Mouse (Mus musculus): ENCODE data around the gene Ptgis. TPM values are rescaled to one million over a fixed set of nuclear protein-coding genes. Genes with fewer than 3 reads are reported as not detected.

Ptgis gene
- polyA plus RNA-seq, 1 experiment from 2014 or later, result 8.1 TPM

GRCm38 (mm10) chr2:167173051-167173875 lies 67.1 kb downstream of the Ptgis start:
- Histone ChIP-seq H3K9me3 (ENCODE audit: control insufficient read depth, low read length) (no peaks in the 10 kb centered on the region), H3K27me3 (ENCODE audit: control insufficient read depth, insufficient read depth, low read length) (no peaks in the 10 kb centered on the region), H3K36me3 (ENCODE audit: control insufficient read depth, insufficient read depth, low read length) (no peaks in the 10 kb centered on the region), H3K4me2 (ENCODE audit: low read depth, low read length, severe bottlenecking) (no peak overlapping the region), H3K27ac (ENCODE audit: low read depth, low read length) (no peak overlapping the region), H3K4me1 (replicated peaks; ENCODE audit: control insufficient read depth, insufficient read depth, low read length) (no peaks in the 10 kb centered on the region), H3K9ac (ENCODE audit: low read length) (no peak overlapping the region), H3K4me3 (ENCODE audit: low read depth, low read length) (no peak overlapping the region)
- ATAC-seq (replicated peaks; ENCODE audit: low FRiP score) (no peak), DNase-seq (ENCODE audit: low spot score) (no peak)
- 75% methylated on average over 5 of the region's 5 CpGs for WGBS

- H3K36me3 ChIP-seq (ENCODE audit: control insufficient read depth, insufficient read depth, low read length), result no peaks in the 10 kb centered on the region
- no peak overlapping the region for H3K4me3 ChIP-seq (ENCODE audit: low read depth, low read length)
- H3K4me1 ChIP-seq (replicated peaks; ENCODE audit: control insufficient read depth, insufficient read depth, low read length), result no peaks in the 10 kb centered on the region
- H3K9me3 ChIP-seq (ENCODE audit: control insufficient read depth, low read length), result no peaks in the 10 kb centered on the region
- DNase-seq (ENCODE audit: low spot score) (no peak), ATAC-seq (replicated peaks; ENCODE audit: low FRiP score) (no peak)
- no peak overlapping the region for H3K9ac ChIP-seq (ENCODE audit: low read length)
- H3K27ac ChIP-seq (ENCODE audit: low read depth, low read length), result no peak overlapping the region
- no peaks in the 10 kb centered on the region for H3K27me3 ChIP-seq (ENCODE audit: control insufficient read depth, insufficient read depth, low read length)
- H3K4me2 ChIP-seq (ENCODE audit: low read depth, low read length, severe bottlenecking), result no peak overlapping the region
- 78% methylated on average over 11 of the region's 11 CpGs for WGBS
These were observed 72.7 kb downstream of the Ptgis start for GRCm38 (mm10) chr2:167167515-167168212.

- no peak for ATAC-seq (replicated peaks; ENCODE audit: low FRiP score)
- Histone ChIP-seq H3K4me3 (ENCODE audit: low read depth, low read length) (no peak overlapping the region), H3K9ac (ENCODE audit: low read length) (no peak overlapping the region), H3K4me1 (replicated peaks; ENCODE audit: control insufficient read depth, insufficient read depth, low read length) (no peaks in the 10 kb centered on the region), H3K4me2 (ENCODE audit: low read depth, low read length, severe bottlenecking) (no peak overlapping the region), H3K36me3 (ENCODE audit: control insufficient read depth, insufficient read depth, low read length) (no peaks in the 10 kb centered on the region), H3K9me3 (ENCODE audit: control insufficient read depth, low read length) (no peaks in the 10 kb centered on the region), H3K27me3 (ENCODE audit: control insufficient read depth, insufficient read depth, low read length) (no peaks in the 10 kb centered on the region), H3K27ac (ENCODE audit: low read depth, low read length) (no peak overlapping the region)
- WGBS, result 89% methylated on average over 9 of the region's 9 CpGs
- DNase-seq (ENCODE audit: low spot score), result no peak
These were observed 76.8 kb downstream of the Ptgis start for GRCm38 (mm10) chr2:167163600-167163999.

- DNase-seq (ENCODE audit: low spot score) (no peak), ATAC-seq (replicated peaks; ENCODE audit: low FRiP score) (no peak)
- Histone ChIP-seq H3K4me2 (ENCODE audit: low read depth, low read length, severe bottlenecking) (no peak overlapping the region), H3K36me3 (ENCODE audit: control insufficient read depth, insufficient read depth, low read length) (no peaks in the 10 kb centered on the region), H3K27me3 (ENCODE audit: control insufficient read depth, insufficient read depth, low read length) (no peaks in the 10 kb centered on the region), H3K9me3 (ENCODE audit: control insufficient read depth, low read length) (no peaks in the 10 kb centered on the region), H3K4me3 (ENCODE audit: low read depth, low read length) (no peak overlapping the region), H3K9ac (ENCODE audit: low read length) (no peak overlapping the region), H3K27ac (ENCODE audit: low read depth, low read length) (no peak overlapping the region), H3K4me1 (replicated peaks; ENCODE audit: control insufficient read depth, insufficient read depth, low read length) (no peaks in the 10 kb centered on the region)
- WGBS, result 94% methylated on average over 10 of the region's 10 CpGs
These were observed 77.3 kb downstream of the Ptgis start for GRCm38 (mm10) chr2:167163134-167163533.

GRCm38 (mm10) chr2:167162516-167163021 lies 77.8 kb downstream of the Ptgis start:
- Histone ChIP-seq H3K4me3 (ENCODE audit: low read depth, low read length) (no peak overlapping the region), H3K27me3 (ENCODE audit: control insufficient read depth, insufficient read depth, low read length) (no peaks in the 10 kb centered on the region), H3K9me3 (ENCODE audit: control insufficient read depth, low read length) (no peaks in the 10 kb centered on the region), H3K4me1 (replicated peaks; ENCODE audit: control insufficient read depth, insufficient read depth, low read length) (no peaks in the 10 kb centered on the region), H3K36me3 (ENCODE audit: control insufficient read depth, insufficient read depth, low read length) (no peaks in the 10 kb centered on the region), H3K9ac (ENCODE audit: low read length) (no peak overlapping the region), H3K4me2 (ENCODE audit: low read depth, low read length, severe bottlenecking) (no peak overlapping the region), H3K27ac (ENCODE audit: low read depth, low read length) (no peak overlapping the region)
- DNase-seq (ENCODE audit: low spot score), result no peak
- 86% methylated on average over 10 of the region's 10 CpGs for WGBS
- ATAC-seq (replicated peaks; ENCODE audit: low FRiP score), result no peak

- WGBS, result 91% methylated on average over 4 of the region's 4 CpGs
- no peak overlapping the region for H3K27ac ChIP-seq (ENCODE audit: low read depth, low read length)
- no peak overlapping the region for H3K4me3 ChIP-seq (ENCODE audit: low read depth, low read length)
- DNase-seq (ENCODE audit: low spot score), result no peak
- no peaks in the 10 kb centered on the region for H3K9me3 ChIP-seq (ENCODE audit: control insufficient read depth, low read length)
- no peaks in the 10 kb centered on the region for H3K4me1 ChIP-seq (replicated peaks; ENCODE audit: control insufficient read depth, insufficient read depth, low read length)
- H3K9ac ChIP-seq (ENCODE audit: low read length), result no peak overlapping the region
- no peaks in the 10 kb centered on the region for H3K27me3 ChIP-seq (ENCODE audit: control insufficient read depth, insufficient read depth, low read length)
- no peak overlapping the region for H3K4me2 ChIP-seq (ENCODE audit: low read depth, low read length, severe bottlenecking)
- ATAC-seq (replicated peaks; ENCODE audit: low FRiP score), result no peak
- no peaks in the 10 kb centered on the region for H3K36me3 ChIP-seq (ENCODE audit: control insufficient read depth, insufficient read depth, low read length)
These were observed 80.7 kb downstream of the Ptgis start for GRCm38 (mm10) chr2:167159721-167160120.

GRCm38 (mm10) chr2:167158780-167159179 lies 81.6 kb downstream of the Ptgis start:
- H3K27me3 ChIP-seq (ENCODE audit: control insufficient read depth, insufficient read depth, low read length), result no peaks in the 10 kb centered on the region
- no peak for DNase-seq (ENCODE audit: low spot score)
- H3K9me3 ChIP-seq (ENCODE audit: control insufficient read depth, low read length), result no peaks in the 10 kb centered on the region
- H3K4me1 ChIP-seq (replicated peaks; ENCODE audit: control insufficient read depth, insufficient read depth, low read length), result no peaks in the 10 kb centered on the region
- no peak for ATAC-seq (replicated peaks; ENCODE audit: low FRiP score)
- no peak overlapping the region for H3K9ac ChIP-seq (ENCODE audit: low read length)
- no peak overlapping the region for H3K4me3 ChIP-seq (ENCODE audit: low read depth, low read length)
- H3K4me2 ChIP-seq (ENCODE audit: low read depth, low read length, severe bottlenecking), result no peak overlapping the region
- no peak overlapping the region for H3K27ac ChIP-seq (ENCODE audit: low read depth, low read length)
- H3K36me3 ChIP-seq (ENCODE audit: control insufficient read depth, insufficient read depth, low read length), result no peaks in the 10 kb centered on the region
- WGBS, result 78% methylated on average over 5 of the region's 5 CpGs

- H3K9ac ChIP-seq (ENCODE audit: low read length), result no peak overlapping the region
- H3K27me3 ChIP-seq (ENCODE audit: control insufficient read depth, insufficient read depth, low read length), result no peaks in the 10 kb centered on the region
- 42% methylated on average over 9 of the region's 9 CpGs for WGBS
- H3K4me3 ChIP-seq (ENCODE audit: low read depth, low read length), result no peak overlapping the region
- ATAC-seq (replicated peaks; ENCODE audit: low FRiP score) (no peak), DNase-seq (ENCODE audit: low spot score) (no peak)
- H3K27ac ChIP-seq (ENCODE audit: low read depth, low read length), result no peak overlapping the region
- H3K4me2 ChIP-seq (ENCODE audit: low read depth, low read length, severe bottlenecking), result no peak overlapping the region
- H3K9me3 ChIP-seq (ENCODE audit: control insufficient read depth, low read length), result no peaks in the 10 kb centered on the region
- no peaks in the 10 kb centered on the region for H3K36me3 ChIP-seq (ENCODE audit: control insufficient read depth, insufficient read depth, low read length)
- no peaks in the 10 kb centered on the region for H3K4me1 ChIP-seq (replicated peaks; ENCODE audit: control insufficient read depth, insufficient read depth, low read length)
These were observed 84.2 kb downstream of the Ptgis start for GRCm38 (mm10) chr2:167156118-167156715.
